Mouse (Mus musculus) hindbrain, embryonic 14.5 days (tissue): ENCODE data around the gene Gm19668. TPM values are rescaled to one million over a fixed set of nuclear protein-coding genes. Genes with fewer than 3 reads are reported as not detected.
"Not testable (repeated sequence)": the region's sequence is repeated elsewhere in the genome, so short reads cannot be mapped to it uniquely, and the experiment has no call there.

Experiments used
- ATAC-seq: fragments of 200-750 bp; cut with Nextera tagmentation; 2 replicates; pipeline ENCODE4 v1.8.0; 2017; ENCODE audit warnings: moderate number of reproducible peaks, mild to moderate bottlenecking, moderate TSS enrichment, moderate library complexity; ENCODE audit not compliant: low FRiP score
- DNase-seq: peaks from one replicate; pipeline ENCODE4 v3.0.0-alpha.2; 2015; ENCODE audit warnings: low spot score
- H3K27ac ChIP-seq: fragments of 300-500 bp; sonication (generic); 2 replicates; pipeline ENCODE4 v1.5.1; 2014; ENCODE audit warnings: mild to moderate bottlenecking, moderate library complexity
- H3K27me3 ChIP-seq: fragments of 300-500 bp; sonication (generic); 2 replicates; pipeline ENCODE4 v1.6.1; 2014; ENCODE audit warnings: mild to moderate bottlenecking, low read length, mixed read lengths; ENCODE audit not compliant: control insufficient read depth, insufficient read depth
- H3K36me3 ChIP-seq: fragments of 300-500 bp; sonication (generic); replicated peaks from 2 replicates; pipeline ENCODE4 v1.6.1; 2014; ENCODE audit not compliant: control insufficient read depth, insufficient read depth
- H3K4me1 ChIP-seq: fragments of 300-500 bp; sonication (generic); replicated peaks from 2 replicates; pipeline ENCODE4 v1.6.1; 2014; ENCODE audit warnings: antibody characterized with exemption, low read length, mixed read lengths; ENCODE audit not compliant: control insufficient read depth, insufficient read depth
- H3K4me2 ChIP-seq: fragments of 300-500 bp; sonication (generic); replicated peaks from 2 replicates; pipeline ENCODE4 v1.6.1; 2014; ENCODE audit warnings: mild to moderate bottlenecking, moderate library complexity
- H3K4me3 ChIP-seq: fragments of 300-500 bp; sonication (generic); replicated peaks from 2 replicates; pipeline ENCODE4 v1.5.1; 2014; ENCODE audit warnings: mild to moderate bottlenecking, low read length
- H3K9ac ChIP-seq: fragments of 300-500 bp; sonication (generic); 2 replicates; pipeline ENCODE4 v1.6.1; 2014
- H3K9me3 ChIP-seq: fragments of 300-500 bp; sonication (generic); 2 replicates; pipeline ENCODE4 v1.6.1; 2016; ENCODE audit warnings: low read length; ENCODE audit not compliant: control insufficient read depth
- WGBS: fragments of 180-500 bp; shearing (Covaris S2); extraction: QIAGEN DNeasy Blood & Tissue Kit; methylation state at CpG from one replicate; pipeline ENCODE4 v1.1.7; 2014; 5-methylcytosine and 5-hydroxymethylcytosine counted together
- polyA plus RNA-seq: library from polyadenylated mRNA; unstranded; fragments of >200 nt; fragmentation: Nextera tagmentation; extraction: Ambion mirVana; gene quantifications from 2 replicates; pipeline ENCODE4 v1.2.1, GENCODE M21; 2014

The Gm19668 gene
- polyA plus RNA-seq, 1 experiment from 2014 or later: not detected

- not testable (repeated sequence) for H3K4me3 ChIP-seq, H3K4me1 ChIP-seq, H3K27ac ChIP-seq, DNase-seq, H3K27me3 ChIP-seq, H3K4me2 ChIP-seq, H3K9ac ChIP-seq, H3K9me3 ChIP-seq, H3K36me3 ChIP-seq, ATAC-seq
- 93% methylated on average over 1 of the region's 3 CpGs for WGBS
Measured at GRCm38 (mm10) chr10:77783396-77783795, 15.5 kb downstream of the Gm19668 start.

- WGBS: no CpG with 5 or more reads among the region's 1 CpGs
Measured at GRCm38 (mm10) chr10:77782442-77782841, 16.5 kb downstream of the Gm19668 start, which contains the start of gene Gm3250. Gene Gm3250, minus strand, starts transcription at chr10:77782542.

GRCm38 (mm10) chr10:77776844-77777243, 22.1 kb downstream of the Gm19668 start, which contains the start of gene Gm7138:
Gene Gm7138, minus strand, starts transcription at chr10:77776944.
- not testable (repeated sequence) for H3K9me3 ChIP-seq, H3K36me3 ChIP-seq, ATAC-seq, H3K27me3 ChIP-seq, H3K27ac ChIP-seq, H3K4me3 ChIP-seq, DNase-seq, H3K4me2 ChIP-seq, H3K4me1 ChIP-seq, H3K9ac ChIP-seq
- 75% methylated on average over 1 of the region's 1 CpGs for WGBS

More at GRCm38 (mm10) chr10:77782442-77782841, 16.5 kb downstream of the Gm19668 start, which contains the start of gene Gm3250:
- not testable (repeated sequence) for H3K4me2 ChIP-seq, H3K36me3 ChIP-seq, H3K4me1 ChIP-seq, DNase-seq, H3K9ac ChIP-seq, H3K9me3 ChIP-seq, H3K27me3 ChIP-seq, H3K27ac ChIP-seq, ATAC-seq, H3K4me3 ChIP-seq

GRCm38 (mm10) chr10:77772142-77772541, 26.8 kb downstream of the Gm19668 start:
- ATAC-seq, H3K27ac ChIP-seq: not testable (repeated sequence)
- 100% methylated on average over 1 of the region's 3 CpGs for WGBS

GRCm38 (mm10) chr10:77771225-77771624, 27.7 kb downstream of the Gm19668 start, which contains the start of gene Gm3238:
Gene Gm3238, minus strand, starts transcription at chr10:77771325.
- H3K9me3 ChIP-seq, H3K4me3 ChIP-seq, H3K36me3 ChIP-seq, H3K9ac ChIP-seq, H3K27ac ChIP-seq, H3K4me1 ChIP-seq, H3K27me3 ChIP-seq, ATAC-seq, H3K4me2 ChIP-seq, DNase-seq: not testable (repeated sequence)
- WGBS: 100% methylated on average over 1 of the region's 1 CpGs

More at GRCm38 (mm10) chr10:77772142-77772541, 26.8 kb downstream of the Gm19668 start:
- not testable (repeated sequence) for H3K4me3 ChIP-seq, H3K36me3 ChIP-seq, H3K27me3 ChIP-seq, H3K9ac ChIP-seq, H3K4me1 ChIP-seq, DNase-seq, H3K4me2 ChIP-seq, H3K9me3 ChIP-seq

- ATAC-seq (no peak), DNase-seq (no peak)
- Histone ChIP-seq H3K36me3 (no peaks in the 10 kb centered on the region), H3K9me3 (no peaks in the 10 kb centered on the region), H3K4me2 (no peak overlapping the region), H3K27ac (no peak overlapping the region), H3K9ac (no peak overlapping the region), H3K4me1 (no peaks in the 10 kb centered on the region), H3K4me3 (no peak overlapping the region), H3K27me3 (no peaks in the 10 kb centered on the region)
- 86% methylated on average over 1 of the region's 1 CpGs for WGBS
Measured at GRCm38 (mm10) chr10:77769727-77770126, 29.2 kb downstream of the Gm19668 start.

- not testable (repeated sequence) for DNase-seq, H3K9ac ChIP-seq, H3K4me2 ChIP-seq, H3K27ac ChIP-seq, ATAC-seq, H3K36me3 ChIP-seq, H3K9me3 ChIP-seq, H3K27me3 ChIP-seq, H3K4me3 ChIP-seq, H3K4me1 ChIP-seq
- no CpG with 5 or more reads among the region's 1 CpGs for WGBS
Measured at GRCm38 (mm10) chr10:77759582-77759981, 39.4 kb downstream of the Gm19668 start, which contains the start of gene Gm3233. Gene Gm3233, minus strand, starts transcription at chr10:77759682.

GRCm38 (mm10) chr10:77753448-77753847, 45.5 kb downstream of the Gm19668 start:
- Histone ChIP-seq H3K4me2 (no peak overlapping the region), H3K4me1 (no peaks in the 10 kb centered on the region), H3K4me3 (no peak overlapping the region), H3K27me3 (no peaks in the 10 kb centered on the region), H3K9ac (no peak overlapping the region), H3K9me3 (no peaks in the 10 kb centered on the region), H3K36me3 (no peaks in the 10 kb centered on the region), H3K27ac (no peak overlapping the region)
- no peak for DNase-seq
- no peak for ATAC-seq

GRCm38 (mm10) chr10:77752312-77752711, 46.6 kb downstream of the Gm19668 start:
- not testable (repeated sequence) for H3K9me3 ChIP-seq, H3K27ac ChIP-seq
- WGBS: 69% methylated on average over 3 of the region's 3 CpGs

GRCm38 (mm10) chr10:77751254-77751653, 47.7 kb downstream of the Gm19668 start, which contains the start of gene Gm9736:
Gene Gm9736, minus strand, starts transcription at chr10:77751354.
- H3K4me3 ChIP-seq, H3K27me3 ChIP-seq, H3K9me3 ChIP-seq, H3K36me3 ChIP-seq, DNase-seq, H3K4me1 ChIP-seq, H3K27ac ChIP-seq, ATAC-seq, H3K4me2 ChIP-seq, H3K9ac ChIP-seq: not testable (repeated sequence)
- WGBS: 44% methylated on average over 1 of the region's 1 CpGs

More at GRCm38 (mm10) chr10:77752312-77752711, 46.6 kb downstream of the Gm19668 start:
- H3K4me1 ChIP-seq, H3K9ac ChIP-seq, H3K4me3 ChIP-seq, DNase-seq, H3K27me3 ChIP-seq, H3K36me3 ChIP-seq, H3K4me2 ChIP-seq, ATAC-seq: not testable (repeated sequence)
